Comparison of ENCODE assay signal across 23 mouse cellular contexts in genomic region chr14:22668711-22669110, GRCm38 (mm10).
DNase-seq lines count a peak whose midpoint lies in the region; ATAC-seq and TF ChIP-seq lines count a peak whose summit lies in the region.
"Had no signal": no experiment of that assay in that cellular context is flagged by ENCODE, and none has a peak within 500 bp of the region (broad histone marks: within the 10 kb centered on the region; RNA-seq: fewer than 3 reads in every experiment).

No protein-coding gene starts in this region.

- H3K36me3 ChIP-seq in forebrain, postnatal 0 days (ENCODE audit: insufficient read depth), result no peaks in the 10 kb centered on the region
- no peaks in the 10 kb centered on the region for H3K36me3 ChIP-seq in forebrain, embryonic 11.5 days (ENCODE audit: control insufficient read depth, insufficient read depth, low read length)
- H3K36me3 ChIP-seq in lung, embryonic 16.5 days (ENCODE audit: control insufficient read depth, insufficient read depth, low read length), result no peaks in the 10 kb centered on the region
- H3K36me3 ChIP-seq: heart, embryonic 13.5 days; midbrain, embryonic 15.5 days had no signal

- 72% methylated on average over 6 of the region's 6 CpGs for WGBS in forebrain, postnatal 0 days
- 88% methylated on average over 6 of the region's 6 CpGs for WGBS in forebrain, embryonic 11.5 days
- WGBS in lung, embryonic 16.5 days, result 25% methylated on average over 6 of the region's 6 CpGs

- no peak for ATAC-seq in forebrain, postnatal 0 days
- ATAC-seq in forebrain, embryonic 11.5 days (replicated peaks; ENCODE audit: low FRiP score), result no peak
- ATAC-seq in lung, embryonic 16.5 days (ENCODE audit: low read depth), result peak; percentile 15; the same call in 1 of the 2 replicates
- ATAC-seq: CD4-positive, CD25-positive, alpha-beta regulatory T cell, adult 4 months; forebrain, embryonic 14.5 days; intestine, postnatal 0 days; liver, postnatal 0 days; midbrain, embryonic 15.5 days had no signal

- no peak for DNase-seq in forebrain, postnatal 0 days
- DNase-seq in forebrain, embryonic 11.5 days (ENCODE audit: low spot score), result no peak
- no peak for DNase-seq in lung, postnatal 36 days
- peak; percentile 36 for DNase-seq in forelimb bud, embryonic 11.5 days (ENCODE audit: low read depth, low spot score)
- DNase-seq in mesoderm, embryonic 11.5 days (ENCODE audit: low read depth, low spot score), result peak; percentile 33
- DNase-seq in right cerebral cortex, postnatal 36 days (ENCODE audit: low spot score in 2 of 2), result no peak
- DNase-seq in spleen, postnatal 14 days (ENCODE audit: low spot score in 2 of 2), result no peak
- DNase-seq: adrenal gland, postnatal 14 days; cerebellum, adult 9-10 months; gastrocnemius, postnatal 14 days; heart, adult 18-20 months; heart, postnatal 14 days; liver, postnatal 0 days had no signal

- no peaks in the 10 kb centered on the region for H3K9me3 ChIP-seq in forebrain, postnatal 0 days (ENCODE audit: low read length)
- no peaks in the 10 kb centered on the region for H3K9me3 ChIP-seq in forebrain, embryonic 11.5 days (ENCODE audit: control insufficient read depth, low read length)
- H3K9me3 ChIP-seq in lung, embryonic 16.5 days (ENCODE audit: control insufficient read depth, low read length), result no peaks in the 10 kb centered on the region
- H3K9me3 ChIP-seq: heart, embryonic 13.5 days; megakaryocyte, embryonic 14.5 days; midbrain, embryonic 15.5 days had no signal

- 0 out of 2 replicates have a peak overlapping the region, but pooled peaks have one; percentile 4 for H3K27ac ChIP-seq in forebrain, postnatal 0 days (ENCODE audit: low read depth, low read length)
- H3K27ac ChIP-seq in forebrain, embryonic 11.5 days (ENCODE audit: low read depth, low read length), result no peak overlapping the region
- H3K27ac ChIP-seq in lung, embryonic 16.5 days (ENCODE audit: low read length), result no peak overlapping the region
- H3K27ac ChIP-seq: heart, embryonic 13.5 days; kidney, postnatal 0 days; midbrain, embryonic 15.5 days had no signal

- no peaks in the 10 kb centered on the region for H3K27me3 ChIP-seq in forebrain, postnatal 0 days (ENCODE audit: insufficient read depth, low read length)
- no peaks in the 10 kb centered on the region; the same call in 1 of the 2 replicates for H3K27me3 ChIP-seq in forebrain, embryonic 11.5 days (ENCODE audit: control insufficient read depth, insufficient read depth, low read length)
- no peaks in the 10 kb centered on the region for H3K27me3 ChIP-seq in lung, embryonic 16.5 days (ENCODE audit: control insufficient read depth, insufficient read depth, low read depth, low read length)
- H3K27me3 ChIP-seq: midbrain, embryonic 15.5 days had no signal

- H3K4me1 ChIP-seq in forebrain, postnatal 0 days (ENCODE audit: insufficient read depth), result no peaks in the 10 kb centered on the region
- no peaks in the 10 kb centered on the region for H3K4me1 ChIP-seq in forebrain, embryonic 11.5 days (replicated peaks; ENCODE audit: control insufficient read depth, insufficient read depth, low read length)
- H3K4me1 ChIP-seq in lung, embryonic 16.5 days (replicated peaks; ENCODE audit: control insufficient read depth, insufficient read depth, low read length), result peaks cover 17% of the 10 kb centered on the region
- H3K4me1 ChIP-seq: megakaryocyte, embryonic 14.5 days; midbrain, embryonic 15.5 days had no signal

- no peak for TF ChIP-seq CTCF in forebrain, postnatal 0 days (IDR thresholded peaks at IDR 0.05; ENCODE audit: low read depth)

- H3K4me3 ChIP-seq in forebrain, postnatal 0 days (ENCODE audit: low read depth, low read length), result no peak overlapping the region
- no peak overlapping the region for H3K4me3 ChIP-seq in forebrain, embryonic 11.5 days (ENCODE audit: low read depth, low read length)
- no peak overlapping the region for H3K4me3 ChIP-seq in lung, embryonic 16.5 days (ENCODE audit: low read length)
- H3K4me3 ChIP-seq: heart, embryonic 13.5 days; megakaryocyte, embryonic 14.5 days; midbrain, embryonic 15.5 days; myocyte had no signal

- H3K9ac ChIP-seq in forebrain, postnatal 0 days, result no peak overlapping the region
- no peak overlapping the region for H3K9ac ChIP-seq in forebrain, embryonic 11.5 days (ENCODE audit: low read length)
- H3K9ac ChIP-seq in lung, embryonic 16.5 days (ENCODE audit: low read length), result no peak overlapping the region
- H3K9ac ChIP-seq: heart, embryonic 13.5 days; liver, postnatal 0 days; midbrain, embryonic 15.5 days had no signal

- no peak overlapping the region for H3K4me2 ChIP-seq in forebrain, postnatal 0 days (ENCODE audit: low read depth)
- H3K4me2 ChIP-seq in forebrain, embryonic 11.5 days (ENCODE audit: low read depth, low read length, severe bottlenecking), result no peak overlapping the region
- H3K4me2 ChIP-seq in lung, embryonic 16.5 days (ENCODE audit: low read depth, low read length), result no peak overlapping the region
- H3K4me2 ChIP-seq: heart, embryonic 13.5 days; liver, embryonic 11.5 days; midbrain, embryonic 15.5 days had no signal

Comparison
In these comparisons a context has a peak if more than half of its experiments do, and no peak if none do; other contexts are left out.
1. DNase-seq: peak in forelimb bud, embryonic 11.5 days (single experiment) and mesoderm, embryonic 11.5 days (single experiment); none in forebrain, postnatal 0 days (single experiment), forebrain, embryonic 11.5 days (single experiment), lung, postnatal 36 days (single experiment), right cerebral cortex, postnatal 36 days (0 of 2) and spleen, postnatal 14 days (0 of 2).